Mouse (Mus musculus) heart, embryonic 10.5 days (tissue): ENCODE data around the gene Stx12. TPM values are rescaled to one million over a fixed set of nuclear protein-coding genes. Genes with fewer than 3 reads are reported as not detected.
A peak's percentile ranks its signal among the peaks of the same experiment; 100 is the strongest.
"Not testable (repeated sequence)": the region's sequence is repeated elsewhere in the genome, so short reads cannot be mapped to it uniquely, and the experiment has no call there.

Experiments
- DNase-seq: peaks from one replicate; pipeline ENCODE4 v3.0.0-alpha.2; 2017; ENCODE audit warnings: low spot score
- H3K27ac ChIP-seq: fragments of 300-500 bp; sonication (generic); 2 replicates; pipeline ENCODE4 v1.5.1; 2016; ENCODE audit warnings: mild to moderate bottlenecking
- H3K27me3 ChIP-seq: fragments of 300-500 bp; sonication (generic); 2 replicates; pipeline ENCODE4 v1.6.1; 2016; ENCODE audit warnings: mild to moderate bottlenecking; ENCODE audit not compliant: poor library complexity, insufficient read depth, severe bottlenecking
- H3K36me3 ChIP-seq: fragments of 300-500 bp; sonication (generic); 2 replicates; pipeline ENCODE4 v1.6.1; 2016; ENCODE audit warnings: mild to moderate bottlenecking, moderate library complexity
- H3K4me1 ChIP-seq: fragments of 300-500 bp; sonication (generic); 2 replicates; pipeline ENCODE4 v1.6.1; 2016; ENCODE audit warnings: mild to moderate bottlenecking
- H3K4me3 ChIP-seq: fragments of 300-500 bp; sonication (generic); 2 replicates; pipeline ENCODE4 v1.5.1; 2016; ENCODE audit warnings: mild to moderate bottlenecking, moderate library complexity
- H3K9me3 ChIP-seq: fragments of 300-500 bp; sonication (generic); 2 replicates; pipeline ENCODE4 v1.6.1; 2016; ENCODE audit warnings: mild to moderate bottlenecking, moderate library complexity
- WGBS: fragments of 180-500 bp; shearing (Covaris S2); methylation state at CpG from one replicate; pipeline ENCODE4 v1.1.7; 2016; 5-methylcytosine and 5-hydroxymethylcytosine counted together
- polyA plus RNA-seq: library from polyadenylated mRNA; unstranded; fragments of >200 nt; fragmentation: Nextera tagmentation; extraction: Ambion mirVana; gene quantifications from 2 replicates; pipeline ENCODE4 v1.2.1, GENCODE M21; 2016

Stx12 gene
- 54.6 and 58.1 TPM in 2 replicates for polyA plus RNA-seq

- Histone ChIP-seq H3K27ac (peak within 1 kb of the TSS; percentile 94), H3K9me3 (no peaks in the 10 kb centered on the region), H3K27me3 (no peaks in the 10 kb centered on the region), H3K4me1 (peaks cover 14% of the 10 kb centered on the region), H3K36me3 (peaks cover 12% of the 10 kb centered on the region), H3K4me3 (peak within 1 kb of the TSS; percentile 93)
- peak; percentile 95 for DNase-seq
- WGBS, result under 1% methylated on average over 72 of the region's 72 CpGs
Observed at GRCm38 (mm10) chr4:132884064-132884843, at the start of gene Stx12. TSS of gene Stx12 (minus strand) at chr4:132884509.

GRCm38 (mm10) chr4:132932752-132933404 is 48.6 kb upstream of the Stx12 start:
- 72% methylated on average over 4 of the region's 4 CpGs for WGBS
- Histone ChIP-seq H3K9me3 (no peaks in the 10 kb centered on the region), H3K27me3 (0 out of 2 replicates have a peak, but pooled peaks cover 5% of the 10 kb centered on the region), H3K36me3 (no peaks in the 10 kb centered on the region), H3K4me1 (peaks cover 9% of the 10 kb centered on the region), H3K27ac (no peak overlapping the region), H3K4me3 (no peak overlapping the region)
- DNase-seq, result no peak

DNA sequence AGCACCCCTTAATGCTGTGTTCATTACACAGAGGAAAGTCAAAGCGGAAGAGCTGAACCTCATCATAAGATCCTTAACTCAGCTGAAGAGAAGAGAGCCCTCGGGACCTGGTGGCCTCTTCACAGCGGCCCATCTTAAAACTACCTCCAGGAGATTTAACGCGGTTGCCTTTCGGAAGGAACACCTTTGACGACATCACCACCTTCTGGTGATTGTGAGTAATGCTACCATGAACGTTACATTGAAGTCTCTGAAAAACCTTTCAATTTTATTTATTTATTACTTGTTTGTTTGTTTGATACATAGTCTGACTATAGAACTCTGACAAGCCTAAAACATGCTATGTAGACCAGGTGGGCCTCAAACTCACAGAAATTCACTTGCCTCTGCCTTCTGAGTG is 46.5 kb upstream of the Stx12 start:
- Histone ChIP-seq H3K4me1 (peaks cover 9% of the 10 kb centered on the region), H3K36me3 (no peaks in the 10 kb centered on the region), H3K27ac (no peak overlapping the region), H3K9me3 (no peaks in the 10 kb centered on the region), H3K27me3 (0 out of 2 replicates have a peak, but pooled peaks cover 5% of the 10 kb centered on the region), H3K4me3 (no peak overlapping the region)
- DNase-seq, result no peak
- WGBS, result 8% methylated on average over 8 of the region's 8 CpGs

DNA sequence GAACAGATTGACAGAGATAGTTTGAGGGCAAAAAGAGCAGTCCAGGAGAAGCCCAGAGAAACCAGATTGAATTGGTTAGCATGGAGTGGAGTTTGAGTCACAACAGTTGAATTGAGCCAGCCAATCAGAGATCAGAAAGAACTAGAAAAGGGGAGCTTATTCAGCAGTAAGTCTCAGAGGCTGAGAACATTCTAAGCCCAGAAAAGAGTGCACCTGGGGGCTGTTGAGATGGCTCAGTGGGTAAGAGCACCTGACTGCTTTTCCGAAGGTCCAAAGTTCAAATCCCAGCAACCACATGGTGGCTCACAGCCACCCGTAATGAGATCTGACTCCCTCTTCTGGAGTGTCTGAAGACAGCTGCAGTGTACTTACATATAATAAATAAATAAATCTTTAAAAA is 42.2 kb upstream of the Stx12 start:
- 70% methylated on average over 2 of the region's 2 CpGs for WGBS
- not testable (repeated sequence) for H3K4me3 ChIP-seq, H3K36me3 ChIP-seq, DNase-seq, H3K9me3 ChIP-seq, H3K4me1 ChIP-seq, H3K27me3 ChIP-seq, H3K27ac ChIP-seq

GRCm38 (mm10) chr4:132922558-132923008 is 38.3 kb upstream of the Stx12 start, which contains the start of gene Fam76a:
TSS of gene Fam76a (minus strand) at chr4:132922558.
- Histone ChIP-seq H3K27me3 (no peaks in the 10 kb centered on the region), H3K4me1 (peaks cover 10% of the 10 kb centered on the region), H3K36me3 (peaks cover 17% of the 10 kb centered on the region), H3K9me3 (no peaks in the 10 kb centered on the region), H3K27ac (peak within 1 kb of the TSS; percentile 91), H3K4me3 (peak within 1 kb of the TSS; percentile 89)
- WGBS, result under 1% methylated on average over 53 of the region's 53 CpGs
- DNase-seq, result peak; percentile 100

DNA sequence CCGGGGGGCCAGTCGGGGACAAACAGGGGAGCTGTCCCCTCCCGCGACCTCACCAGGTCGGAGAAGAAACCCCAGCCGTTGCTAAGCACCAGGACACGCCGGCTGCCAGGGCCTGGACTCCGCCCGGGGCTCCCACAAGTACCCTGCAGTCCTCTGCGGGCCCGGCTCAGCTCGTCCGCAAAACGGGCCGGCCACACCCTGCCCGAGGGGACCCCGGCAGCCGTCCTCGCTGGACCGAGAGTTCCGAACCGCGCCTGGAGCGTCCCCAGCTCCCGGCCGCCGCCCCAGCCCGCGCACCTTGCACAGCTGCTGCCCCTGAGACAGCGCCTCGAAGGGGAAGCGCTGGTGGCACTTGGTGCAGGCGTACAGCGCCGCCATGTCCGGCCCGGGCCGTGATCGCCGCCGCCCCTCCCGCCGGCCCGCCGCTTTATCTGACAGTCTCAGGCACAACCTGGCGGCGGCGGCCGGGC is 37.8 kb upstream of the Stx12 start:
- no peaks in the 10 kb centered on the region for H3K9me3 ChIP-seq
- H3K27ac ChIP-seq, result peak overlapping the region; percentile 91
- no peaks in the 10 kb centered on the region for H3K27me3 ChIP-seq
- no peak for DNase-seq
- peaks cover 22% of the 10 kb centered on the region for H3K36me3 ChIP-seq
- peaks cover 10% of the 10 kb centered on the region for H3K4me1 ChIP-seq
- WGBS, result under 1% methylated on average over 50 of the region's 50 CpGs
- peak overlapping the region; percentile 89 for H3K4me3 ChIP-seq

- Histone ChIP-seq H3K36me3 (peaks cover 25% of the 10 kb centered on the region), H3K4me3 (peak overlapping the region; percentile 89), H3K27me3 (no peaks in the 10 kb centered on the region), H3K27ac (peak overlapping the region; percentile 91; the same call in 1 of the 2 replicates), H3K9me3 (no peaks in the 10 kb centered on the region), H3K4me1 (peaks cover 10% of the 10 kb centered on the region)
- DNase-seq, result no peak
- WGBS, result 30% methylated on average over 12 of the region's 12 CpGs
Observed at GRCm38 (mm10) chr4:132921488-132921887, 37.2 kb upstream of the Stx12 start.

GRCm38 (mm10) chr4:132920171-132920570 is 35.9 kb upstream of the Stx12 start:
- H3K9me3 ChIP-seq, result no peaks in the 10 kb centered on the region
- 86% methylated on average over 4 of the region's 4 CpGs for WGBS

DNA sequence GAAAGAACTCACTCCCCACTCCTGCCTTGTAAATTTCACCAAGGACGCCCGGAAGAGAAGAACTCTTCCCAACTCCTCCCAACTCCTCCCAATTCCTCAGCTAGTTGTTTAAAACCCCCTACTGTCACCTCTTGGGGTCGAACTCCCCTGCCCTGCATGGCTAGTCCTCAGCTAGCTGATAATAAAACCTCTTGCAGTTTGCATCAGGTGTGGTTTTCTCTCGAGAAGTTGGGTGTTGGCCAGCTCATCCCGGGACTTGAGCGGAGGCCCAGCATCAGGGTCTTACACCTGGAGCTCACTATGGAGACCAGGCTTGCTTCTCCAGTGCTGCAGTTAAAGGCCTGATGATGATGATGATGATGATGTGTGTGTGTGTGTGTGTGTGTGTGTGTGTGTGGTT is 34.2 kb upstream of the Stx12 start:
- WGBS, result 72% methylated on average over 6 of the region's 6 CpGs
- not testable (repeated sequence) for H3K4me3 ChIP-seq, H3K27me3 ChIP-seq, H3K9me3 ChIP-seq, H3K27ac ChIP-seq, DNase-seq
- Histone ChIP-seq H3K4me1 (peaks cover 10% of the 10 kb centered on the region), H3K36me3 (peaks cover 53% of the 10 kb centered on the region)

More at GRCm38 (mm10) chr4:132920171-132920570, 35.9 kb upstream of the Stx12 start:
- DNase-seq, result no peak
- Histone ChIP-seq H3K27ac (no peak overlapping the region), H3K36me3 (peaks cover 38% of the 10 kb centered on the region), H3K4me3 (no peak overlapping the region), H3K4me1 (peaks cover 10% of the 10 kb centered on the region), H3K27me3 (no peaks in the 10 kb centered on the region)

GRCm38 (mm10) chr4:132912156-132912555 is 27.8 kb upstream of the Stx12 start:
- peaks cover 87% of the 10 kb centered on the region for H3K36me3 ChIP-seq
- no peak for DNase-seq
- WGBS, result 85% methylated on average over 6 of the region's 6 CpGs
- no peaks in the 10 kb centered on the region for H3K4me1 ChIP-seq
- H3K9me3 ChIP-seq, result no peaks in the 10 kb centered on the region
- no peaks in the 10 kb centered on the region for H3K27me3 ChIP-seq
- H3K27ac ChIP-seq, result no peak overlapping the region
- no peak overlapping the region for H3K4me3 ChIP-seq

DNA sequence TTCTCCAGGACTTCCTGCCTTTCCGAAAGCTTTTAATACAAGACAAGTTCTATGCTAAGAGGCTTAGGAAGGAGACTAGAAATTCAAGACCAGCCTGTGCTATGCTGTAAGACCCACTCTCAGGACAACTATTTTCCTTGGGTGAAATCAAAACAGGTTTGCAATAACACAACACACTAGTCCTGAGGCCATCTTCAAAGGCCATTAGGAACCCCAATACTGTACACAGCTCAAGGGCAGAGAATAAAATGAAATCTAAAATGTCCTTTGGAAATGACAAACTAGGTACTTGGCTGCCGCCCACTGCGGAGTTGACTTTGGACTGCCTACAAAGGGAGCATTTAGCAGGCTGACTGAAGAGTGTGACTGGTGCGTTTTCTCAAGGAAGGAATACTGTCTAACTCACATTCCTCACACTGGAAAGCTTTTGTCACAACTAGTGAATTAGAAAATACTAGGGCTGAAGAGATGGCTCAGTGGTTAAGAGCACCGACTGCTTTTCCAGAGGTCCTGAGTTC is 21.6 kb upstream of the Stx12 start:
- H3K4me3 ChIP-seq, result no peak overlapping the region
- no peaks in the 10 kb centered on the region for H3K9me3 ChIP-seq
- peaks cover 3% of the 10 kb centered on the region; the same call in 1 of the 2 replicates for H3K4me1 ChIP-seq
- H3K27ac ChIP-seq, result no peak overlapping the region
- no peak for DNase-seq
- no peaks in the 10 kb centered on the region for H3K27me3 ChIP-seq
- H3K36me3 ChIP-seq, result peaks cover 71% of the 10 kb centered on the region
- 88% methylated on average over 5 of the region's 5 CpGs for WGBS

GRCm38 (mm10) chr4:132904765-132905309 is 20.5 kb upstream of the Stx12 start:
- WGBS, result 69% methylated on average over 9 of the region's 9 CpGs
- no peak overlapping the region for H3K27ac ChIP-seq

More at GRCm38 (mm10) chr4:132904765-132905309, 20.5 kb upstream of the Stx12 start:
- H3K4me1 ChIP-seq, result peaks cover 3% of the 10 kb centered on the region; the same call in 1 of the 2 replicates
- H3K4me3 ChIP-seq, result no peak overlapping the region
- H3K27me3 ChIP-seq, result no peaks in the 10 kb centered on the region
- H3K36me3 ChIP-seq, result peaks cover 68% of the 10 kb centered on the region
- H3K9me3 ChIP-seq, result no peaks in the 10 kb centered on the region
- DNase-seq, result no peak
